Mouse (Mus musculus): ENCODE measurements around the gene Rtf1.
"Not testable (repeated sequence)": the region's sequence is repeated elsewhere in the genome, so short reads cannot be mapped to it uniquely, and the experiment has no call there.

Rtf1 gene

DNA sequence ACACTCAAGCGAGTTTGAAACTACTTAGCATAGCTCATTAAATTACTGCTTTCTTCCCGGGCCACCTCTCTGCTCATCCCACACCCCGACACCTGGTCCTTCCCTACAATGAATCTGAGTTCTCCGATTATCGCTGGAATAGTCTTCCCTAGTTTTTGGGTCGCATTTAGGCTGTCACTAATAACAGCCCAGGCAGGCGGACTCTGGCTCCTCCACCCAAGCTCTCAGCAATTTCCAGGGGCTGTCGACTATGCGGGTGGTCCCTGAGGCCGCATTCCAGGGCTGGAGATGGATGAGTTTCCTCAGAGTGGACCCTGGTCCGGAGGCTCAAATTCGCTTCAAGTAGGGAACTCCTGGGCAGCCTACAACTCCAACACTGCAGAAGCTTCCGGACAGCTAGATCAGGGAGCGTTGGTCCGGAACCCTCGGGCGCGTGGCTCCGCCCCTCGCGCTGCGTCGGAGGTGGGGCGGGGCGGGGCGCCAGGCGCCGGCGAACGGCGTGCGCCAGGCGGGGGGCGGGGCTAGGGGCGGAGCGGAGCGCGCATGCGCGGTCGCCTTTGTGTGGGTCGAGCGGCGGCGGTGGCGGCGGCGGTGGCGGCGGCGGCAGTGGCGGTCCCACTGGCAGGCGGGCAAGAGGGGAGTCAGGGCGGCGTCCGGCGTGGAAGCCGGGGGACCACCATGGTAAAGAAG, at the start of gene Rtf1:
Gene Rtf1, plus strand, starts transcription at position 544 of the 690 bp plus-strand sequence.
- peak; percentile 95 for ATAC-seq (ENCODE audit: low TSS enrichment)

DNA sequence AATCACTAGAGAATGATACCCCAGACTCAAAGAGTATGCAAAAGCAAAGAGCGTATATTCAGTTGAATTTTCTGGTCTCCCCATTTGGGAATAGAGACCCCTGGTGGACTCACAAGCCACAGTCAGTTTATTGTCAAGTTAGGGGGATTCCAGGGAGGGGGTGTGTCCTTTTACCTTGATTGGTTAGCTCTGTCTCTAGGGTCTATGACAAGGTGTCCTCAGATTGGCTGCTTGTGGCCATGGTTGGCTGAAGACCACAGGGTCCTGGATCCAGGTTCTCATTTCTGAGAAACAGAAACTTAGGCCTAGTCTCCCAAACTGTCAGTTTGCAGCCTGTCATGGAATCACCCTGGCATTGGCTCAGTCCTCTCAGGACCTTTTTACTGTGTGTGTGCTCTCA, 38.1 kb upstream of the Rtf1 start:
- no peak for ATAC-seq (ENCODE audit: low TSS enrichment)

DNA sequence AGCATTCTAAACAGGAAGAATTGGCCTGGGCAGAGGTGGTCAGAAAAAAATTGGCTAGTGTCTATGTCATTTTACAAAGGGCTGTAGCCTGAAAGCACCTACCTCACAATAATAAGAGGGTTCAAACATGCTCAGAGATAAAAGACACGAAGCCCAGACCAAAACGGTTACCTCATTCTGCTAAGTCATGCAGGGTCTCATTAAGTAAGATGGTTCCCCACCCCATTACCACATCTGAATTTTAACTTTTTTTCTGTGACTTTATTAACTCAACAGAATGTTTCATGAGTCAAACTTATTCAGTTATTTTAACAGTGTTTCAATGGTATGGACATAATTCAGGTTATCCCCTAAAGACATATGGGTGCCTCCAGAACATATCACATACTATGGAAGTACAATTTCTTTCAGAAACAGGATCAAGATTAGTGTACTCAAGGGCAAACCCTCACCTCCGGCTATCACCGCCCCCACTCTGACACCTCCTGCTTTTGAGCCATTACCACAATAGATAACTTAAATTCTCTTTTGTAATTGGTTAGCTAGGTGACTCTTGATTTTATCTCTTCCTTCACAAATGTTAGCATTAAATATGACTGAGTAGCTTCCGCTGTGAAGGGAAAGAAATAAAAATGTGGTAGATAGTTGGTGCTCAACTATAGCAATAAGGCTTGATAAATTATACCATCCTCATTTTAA, 33.5 kb upstream of the Rtf1 start:
- ATAC-seq (ENCODE audit: low TSS enrichment): no peak

DNA sequence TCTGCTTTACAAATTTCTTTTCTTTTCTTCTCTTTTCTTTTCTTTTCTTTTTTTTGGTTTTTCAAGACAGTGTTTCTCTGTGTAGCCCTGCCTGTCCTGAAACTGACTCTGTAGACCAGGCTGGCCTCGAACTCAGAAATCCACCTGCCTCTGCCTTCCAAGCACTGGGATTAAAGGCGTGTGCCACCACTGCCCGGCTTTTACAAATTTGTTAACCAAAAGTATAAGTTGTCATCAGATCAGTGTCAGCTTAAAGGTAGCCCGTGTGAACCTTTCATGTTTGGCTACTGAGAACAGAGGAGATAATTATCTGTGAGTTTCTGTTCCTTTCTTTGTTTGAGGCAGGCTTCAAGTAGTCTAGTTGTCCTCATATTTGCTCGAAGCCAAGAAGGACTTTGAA, 30.6 kb upstream of the Rtf1 start:
- ATAC-seq (ENCODE audit: low TSS enrichment): no peak

DNA sequence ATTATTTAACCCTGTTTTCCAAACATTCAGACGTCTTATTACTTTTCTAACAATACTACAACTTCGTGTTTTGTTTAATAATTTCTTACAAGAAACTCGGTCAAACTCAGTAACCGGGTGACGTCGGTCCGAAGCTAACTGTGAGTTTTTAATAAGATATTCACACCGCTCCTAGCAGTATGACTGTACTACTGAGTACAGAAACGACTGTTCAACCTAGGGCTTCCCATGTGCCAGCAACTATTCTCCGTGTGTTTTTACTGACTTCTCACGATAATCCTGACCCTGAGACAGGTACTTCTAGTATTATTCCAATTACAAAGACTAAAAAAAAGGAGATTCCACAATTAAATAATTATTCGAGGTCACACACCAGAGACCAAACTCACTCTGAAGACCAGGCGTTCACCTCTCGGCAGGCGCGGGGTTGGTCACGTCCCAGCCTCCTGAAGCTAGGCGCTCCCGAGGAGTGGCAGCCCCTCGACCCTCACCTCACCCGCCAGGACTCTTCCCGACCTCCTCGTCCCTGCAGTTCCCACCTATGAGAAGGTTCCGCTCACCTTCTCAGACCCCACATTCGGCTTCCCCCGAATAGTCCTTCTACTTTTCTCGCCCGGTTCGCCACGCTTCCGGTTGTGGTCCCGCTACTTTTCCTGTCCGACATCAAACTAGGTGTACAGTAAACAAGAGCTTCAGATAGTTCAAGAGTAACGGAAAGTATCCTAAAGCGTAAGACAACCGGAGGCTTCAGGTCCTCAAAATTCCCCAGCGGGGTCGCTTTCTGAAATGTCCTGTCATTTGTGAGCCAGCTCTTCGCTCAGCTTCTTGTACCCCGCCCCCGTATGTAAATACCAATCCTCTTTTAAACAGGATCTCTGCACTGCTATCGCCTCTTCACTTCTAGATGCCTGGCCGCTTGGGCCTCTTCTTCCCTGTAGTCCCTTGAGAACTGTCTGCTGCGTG, 12.4 kb upstream of the Rtf1 start, which contains the start of gene Ndufaf1:
Gene Ndufaf1, minus strand, starts transcription at position 608 of the 963 bp plus-strand sequence.
- ATAC-seq (ENCODE audit: low TSS enrichment): peak; percentile 99

DNA sequence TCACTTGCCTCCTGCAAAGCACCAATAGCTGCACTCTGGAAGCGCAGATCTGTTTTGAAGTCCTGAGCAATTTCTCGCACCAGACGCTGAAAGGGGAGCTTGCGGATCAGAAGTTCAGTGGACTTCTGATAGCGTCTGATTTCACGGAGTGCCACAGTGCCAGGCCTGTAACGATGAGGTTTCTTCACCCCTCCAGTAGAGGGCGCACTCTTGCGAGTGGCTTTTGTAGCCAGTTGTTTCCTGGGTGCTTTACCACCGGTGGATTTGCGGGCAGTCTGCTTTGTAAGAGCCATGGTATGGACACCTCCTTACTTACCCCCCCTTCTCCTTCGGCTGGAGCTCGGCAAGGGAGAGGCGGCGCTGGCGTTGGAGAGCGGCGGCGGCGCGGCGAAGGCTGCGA, 9.1 kb upstream of the Rtf1 start:
- not testable (repeated sequence) for ATAC-seq (ENCODE audit: low TSS enrichment)

DNA sequence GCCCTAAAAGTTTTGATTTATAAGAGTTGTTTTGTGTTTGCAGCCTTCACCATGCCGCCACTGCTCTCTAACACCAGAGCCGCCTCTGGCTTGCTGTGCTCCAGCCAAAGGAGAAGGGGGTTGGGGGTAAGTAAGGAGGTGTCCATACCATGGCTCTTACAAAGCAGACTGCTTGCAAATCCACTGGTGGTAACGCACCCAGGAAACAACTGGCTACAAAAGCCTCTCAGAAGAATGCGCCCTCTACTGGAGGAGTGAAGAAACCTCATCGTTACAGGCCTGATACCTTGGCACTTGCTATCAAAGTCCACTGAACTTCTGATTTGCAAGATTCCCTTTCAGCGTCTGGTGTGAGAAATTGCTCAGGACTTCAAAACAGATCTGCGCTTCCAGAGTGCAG, 5.9 kb upstream of the Rtf1 start:
- no peak for ATAC-seq (ENCODE audit: low TSS enrichment)

DNA sequence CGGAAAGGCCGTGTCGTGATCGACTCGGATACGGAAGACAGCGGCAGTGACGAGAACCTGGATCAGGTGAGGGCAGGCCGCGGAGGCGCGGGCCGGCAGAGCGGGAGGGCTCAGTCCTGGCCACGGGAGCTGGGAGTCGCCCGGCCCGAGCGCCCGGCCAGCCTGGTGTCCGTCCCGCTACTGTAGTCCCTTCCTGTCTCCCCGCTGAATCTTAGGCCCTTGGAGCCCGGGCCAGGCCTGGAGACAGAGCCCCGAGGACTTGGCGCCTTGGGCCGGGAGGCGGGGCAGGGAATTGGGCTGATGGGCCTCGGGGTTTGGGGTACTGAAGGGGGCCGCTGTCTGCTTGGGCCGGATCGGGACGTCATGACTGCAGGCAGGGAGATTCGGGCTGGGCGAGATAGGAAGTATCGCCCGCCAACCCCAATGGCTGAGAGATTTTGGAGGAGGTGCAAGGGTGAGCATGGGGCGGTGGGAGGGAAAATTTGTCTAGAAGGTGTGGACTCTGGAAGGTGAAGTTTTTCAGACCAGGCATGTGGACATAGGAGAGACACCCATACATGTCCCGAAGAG, 432 bp downstream of the Rtf1 start:
- ATAC-seq (ENCODE audit: low TSS enrichment): peak; percentile 58

DNA sequence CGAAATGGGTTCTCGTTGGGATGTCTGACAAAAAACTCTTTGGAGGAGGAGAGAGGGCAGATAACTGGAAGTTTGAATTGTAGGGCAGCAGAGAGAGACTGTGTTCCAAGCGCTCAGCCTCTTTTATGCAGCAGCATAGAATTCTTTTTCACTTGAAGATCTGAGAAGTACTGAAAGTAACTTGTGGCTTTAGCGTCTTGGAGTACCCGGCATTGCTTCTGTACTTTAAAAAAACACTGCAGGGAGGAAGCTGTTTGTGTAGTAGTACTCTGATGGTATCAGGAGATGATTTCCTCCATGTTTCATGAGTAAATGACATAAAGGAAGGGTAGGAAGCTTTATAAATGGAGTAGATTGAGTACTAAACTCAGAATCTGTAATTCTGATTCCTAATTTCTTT, 963 bp downstream of the Rtf1 start:
- ATAC-seq (ENCODE audit: low TSS enrichment): no peak

DNA sequence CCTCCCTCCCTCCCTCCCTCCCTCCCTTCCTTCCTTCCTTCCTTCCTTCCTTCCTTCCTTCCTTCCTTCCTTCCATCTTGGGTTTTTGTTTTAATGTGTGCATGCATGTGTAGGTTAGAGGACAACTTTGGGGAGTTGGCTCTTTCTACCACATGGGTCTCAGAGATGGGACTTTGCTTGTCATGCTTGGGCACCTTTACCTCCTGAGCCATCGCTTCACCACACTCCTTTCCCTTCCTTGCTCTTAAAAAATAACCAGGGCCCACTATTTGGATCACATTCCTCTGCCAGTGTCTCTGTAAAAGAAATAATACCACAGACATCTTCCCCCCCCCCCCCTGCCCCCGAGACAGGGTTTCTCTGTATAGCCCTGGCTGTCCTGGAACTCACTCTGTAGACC, 8.8 kb downstream of the Rtf1 start:
- ATAC-seq (ENCODE audit: low TSS enrichment): no peak

DNA sequence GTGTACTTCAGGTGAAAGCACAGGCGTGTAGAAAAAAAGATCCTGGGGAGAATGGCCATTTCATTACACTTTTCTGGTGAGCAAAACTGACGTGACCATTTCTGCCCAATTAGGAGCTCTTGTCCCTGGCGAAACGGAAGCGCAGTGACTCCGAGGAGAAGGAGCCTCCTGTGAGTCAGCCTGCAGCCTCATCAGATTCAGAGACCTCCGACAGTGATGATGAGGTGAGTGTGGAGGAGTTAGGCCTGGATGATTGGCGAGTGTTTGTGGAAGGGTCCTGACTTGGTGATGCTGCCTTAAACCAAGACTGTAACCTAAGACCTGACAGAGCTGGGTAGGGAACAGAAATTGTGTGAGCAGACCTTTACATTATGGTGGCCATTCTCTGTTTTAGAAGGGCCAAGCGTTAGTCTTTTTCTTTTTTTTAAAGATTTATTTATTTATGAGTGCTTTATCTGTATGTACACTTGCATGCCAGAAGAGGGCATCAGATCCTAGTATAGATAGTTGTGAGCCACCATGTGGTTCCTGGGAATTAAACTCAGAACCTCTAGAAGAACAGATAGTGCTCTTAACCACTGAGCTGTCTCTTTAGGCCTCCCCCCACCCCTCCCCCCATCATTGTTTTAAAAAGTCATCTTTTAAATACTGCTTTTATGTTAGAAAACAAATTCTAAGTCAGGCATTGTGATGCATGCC, 17.3 kb downstream of the Rtf1 start:
- no peak for ATAC-seq (ENCODE audit: low TSS enrichment)

DNA sequence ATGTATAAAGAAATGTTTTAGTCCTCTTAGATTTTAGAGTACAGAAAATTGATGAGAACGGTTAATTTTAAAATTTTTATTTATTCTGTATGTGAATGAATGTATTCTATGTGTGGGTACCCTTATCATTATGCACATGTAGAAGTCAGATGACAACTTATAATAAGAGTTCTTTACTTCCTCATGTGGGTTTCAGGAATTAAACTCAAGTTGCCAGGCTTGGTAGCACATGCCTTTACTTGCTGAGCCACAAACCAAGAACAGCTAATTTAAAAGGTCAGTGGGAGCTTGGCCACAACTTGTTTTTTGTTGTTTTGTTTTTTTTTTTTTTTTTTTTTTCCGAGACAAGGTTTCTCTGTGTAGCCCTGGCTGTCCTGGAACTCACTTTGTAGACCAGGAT, 20.0 kb downstream of the Rtf1 start:
- ATAC-seq (ENCODE audit: low TSS enrichment): no peak

DNA sequence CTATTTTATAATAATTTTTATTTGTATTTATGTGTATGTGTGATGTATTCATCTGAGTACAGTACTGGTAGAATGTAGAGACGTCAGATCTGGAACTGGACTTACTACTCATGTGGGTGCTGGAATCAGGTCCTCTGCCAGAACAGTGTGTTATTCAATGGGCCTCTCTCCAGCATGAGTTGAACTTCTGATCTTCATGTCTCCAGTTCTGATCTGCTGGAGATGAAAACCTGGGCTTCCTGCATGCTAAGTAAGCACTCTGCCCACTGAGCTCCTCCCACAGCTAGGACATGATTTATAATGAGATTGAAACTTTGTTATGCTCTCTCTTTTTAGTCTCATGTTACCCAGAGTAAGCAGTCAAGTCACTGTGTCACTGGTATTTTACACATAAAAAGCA, 21.2 kb downstream of the Rtf1 start:
- ATAC-seq (ENCODE audit: low TSS enrichment): no peak; the same call in 1 of the 2 replicates

DNA sequence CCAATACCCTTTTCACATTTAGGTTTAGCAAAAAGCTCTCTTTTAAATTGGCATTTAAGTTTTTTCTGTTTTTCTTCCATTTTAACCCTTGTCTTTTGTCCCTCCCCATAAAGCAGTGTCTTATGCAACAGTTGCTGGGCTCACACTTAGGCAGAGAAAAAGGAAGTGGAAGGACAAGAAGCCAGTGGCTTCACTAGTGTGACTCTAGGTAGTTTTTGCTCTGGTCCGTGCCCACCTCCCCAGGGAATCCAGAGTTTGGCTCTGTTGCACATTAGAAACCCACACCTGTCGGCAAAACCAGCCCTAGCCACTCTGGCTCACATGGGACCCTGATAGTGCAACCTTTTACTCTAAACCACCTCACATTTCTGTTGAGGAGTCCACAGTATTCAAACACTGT, 23.6 kb downstream of the Rtf1 start:
- ATAC-seq (ENCODE audit: low TSS enrichment): no peak

DNA sequence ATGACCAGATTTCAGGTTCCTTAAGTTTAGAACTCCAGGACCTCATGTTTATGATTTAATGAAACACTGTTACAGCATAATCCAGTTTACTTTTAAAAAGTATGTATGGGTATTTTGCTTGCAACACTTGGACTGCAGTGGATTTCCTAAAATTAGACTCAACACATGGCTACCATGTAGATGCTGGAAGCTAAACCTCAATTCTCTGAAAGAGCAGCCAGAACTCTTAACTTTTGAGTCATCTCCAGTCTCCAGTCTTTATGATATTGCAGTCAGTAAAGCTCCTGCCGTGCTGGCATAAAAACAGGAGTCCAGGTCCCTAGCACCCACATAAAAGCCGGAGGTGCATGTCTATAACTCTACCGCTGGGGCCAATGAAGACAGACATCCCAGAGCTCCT, 25.1 kb downstream of the Rtf1 start:
- peak; percentile 68 for ATAC-seq (ENCODE audit: low TSS enrichment)

DNA sequence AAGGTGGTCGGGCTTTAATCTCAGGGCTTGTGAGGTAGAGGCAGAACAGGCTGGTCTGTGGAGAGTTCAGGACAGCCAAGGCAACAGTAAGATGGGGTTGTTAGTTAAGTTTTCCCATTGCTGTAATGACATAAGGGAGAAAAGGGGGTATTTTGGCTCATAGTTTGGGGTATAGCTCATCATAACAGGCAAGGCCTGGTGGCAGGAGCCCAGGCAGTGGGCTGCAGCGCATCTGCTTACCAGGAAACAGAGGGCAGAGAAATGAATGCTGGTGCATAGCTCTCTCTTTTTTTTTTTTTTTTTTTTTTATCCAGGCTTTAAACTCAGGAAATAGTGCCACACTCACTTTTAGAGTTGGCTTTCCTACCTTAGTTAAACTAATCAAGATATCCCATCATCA, 28.3 kb downstream of the Rtf1 start:
- no peak for ATAC-seq (ENCODE audit: low TSS enrichment)

DNA sequence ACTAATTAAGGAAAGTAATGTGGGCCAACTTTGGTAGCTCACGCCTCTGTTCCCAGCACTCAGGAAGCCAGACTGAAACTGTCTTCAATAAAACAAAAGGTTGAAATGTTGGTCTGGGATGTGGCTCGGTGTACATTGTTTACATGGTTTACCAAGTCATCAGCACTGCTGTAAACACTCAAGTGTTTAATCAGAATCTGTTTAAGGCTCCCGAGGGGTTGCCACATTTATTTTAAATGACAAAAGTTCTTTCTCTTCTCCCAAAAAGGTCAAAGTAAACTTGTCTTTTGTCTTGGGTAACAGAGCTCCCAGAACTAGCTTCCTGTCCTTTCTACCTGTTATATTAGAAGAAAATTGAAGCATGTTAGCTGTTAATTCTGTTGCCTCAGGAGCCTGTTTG, 32.8 kb downstream of the Rtf1 start:
- ATAC-seq (ENCODE audit: low TSS enrichment): no peak

DNA sequence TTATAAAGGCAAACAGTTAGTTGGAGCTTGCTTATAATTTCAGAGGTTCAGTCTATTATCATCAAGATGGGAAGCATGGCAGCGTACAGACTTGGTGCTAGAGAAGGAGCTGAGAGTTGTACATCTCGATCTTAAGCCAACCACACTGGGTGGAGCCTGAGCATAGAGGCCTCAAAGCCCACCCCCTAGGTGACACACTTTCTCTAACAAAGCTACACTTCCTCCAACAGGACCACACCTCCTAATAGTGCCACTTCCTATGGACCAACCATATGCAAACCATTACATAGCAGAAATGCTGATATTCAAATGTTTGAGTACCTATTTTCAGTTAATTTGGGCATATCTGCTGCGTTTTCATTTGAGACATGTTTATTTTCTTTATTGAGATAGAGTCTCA, 35.1 kb downstream of the Rtf1 start:
- no peak for ATAC-seq (ENCODE audit: low TSS enrichment)

DNA sequence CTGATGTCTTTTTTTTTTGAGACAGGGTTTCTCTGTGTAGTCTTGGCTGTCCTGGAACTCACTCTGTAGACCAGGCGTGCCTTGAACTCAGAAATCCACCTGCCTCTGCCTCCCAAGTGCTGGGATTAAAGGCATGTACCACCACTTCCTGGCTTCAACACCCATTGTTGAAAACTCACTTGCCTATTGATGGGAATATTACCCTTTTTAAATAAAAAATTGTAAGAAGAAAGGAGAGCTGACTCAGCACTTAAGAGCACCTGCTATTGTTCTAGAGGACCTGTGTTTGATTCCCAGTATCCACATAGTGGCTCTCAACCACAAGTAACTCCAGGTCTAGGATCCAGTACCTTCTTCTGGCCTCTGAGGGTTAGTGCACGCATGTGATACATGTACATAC, 41.0 kb downstream of the Rtf1 start:
- not testable (repeated sequence) for ATAC-seq (ENCODE audit: low TSS enrichment)

DNA sequence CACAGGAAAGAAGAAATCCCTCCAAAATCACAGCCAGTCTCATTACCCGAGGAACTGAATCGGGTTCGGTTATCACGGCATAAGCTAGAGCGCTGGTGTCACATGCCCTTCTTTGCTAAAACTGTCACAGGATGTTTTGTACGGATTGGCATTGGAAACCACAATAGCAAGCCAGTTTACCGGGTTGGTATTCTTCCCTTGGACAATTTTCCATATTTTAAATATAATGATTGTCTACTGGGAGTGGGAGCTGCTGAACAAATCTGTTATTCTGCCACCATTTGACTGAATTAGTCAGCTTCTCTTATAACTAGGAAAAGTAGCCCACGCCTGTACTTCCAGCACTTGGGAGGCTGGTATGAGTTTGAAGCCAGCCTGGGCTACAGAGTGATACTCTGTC, 46.2 kb downstream of the Rtf1 start:
- ATAC-seq (ENCODE audit: low TSS enrichment): peak; percentile 34; the same call in 1 of the 2 replicates

DNA sequence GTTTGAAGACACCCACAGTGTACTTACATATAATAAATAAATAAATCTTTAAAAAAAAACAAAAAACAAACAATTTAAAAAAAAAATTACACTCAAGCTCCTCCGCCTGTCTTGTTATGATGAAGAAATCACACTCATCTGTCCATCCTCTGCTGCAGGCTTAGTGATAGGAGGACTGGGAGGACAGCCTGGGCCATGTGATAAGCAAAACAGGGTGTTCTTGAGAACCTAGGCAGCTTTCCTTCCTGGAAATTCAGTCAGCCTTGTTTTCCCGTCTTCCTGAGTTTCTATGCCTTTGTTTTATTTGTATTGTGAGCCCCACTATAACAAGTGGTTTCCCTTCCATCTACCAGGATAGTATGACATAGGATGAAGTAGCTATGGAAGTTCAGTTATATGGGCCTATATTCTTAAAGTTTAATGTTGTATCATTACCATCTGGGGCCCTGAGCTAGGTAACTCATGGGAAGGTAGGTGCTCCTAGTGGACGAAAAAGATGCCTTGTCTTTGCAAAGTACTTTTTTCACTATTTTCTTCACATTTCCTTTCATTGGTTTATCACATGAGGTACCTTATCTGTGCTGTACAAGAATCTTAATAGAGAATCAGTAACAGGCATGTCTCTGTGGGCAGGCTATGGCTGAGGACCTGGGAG, 53.0 kb downstream of the Rtf1 start:
- ATAC-seq (ENCODE audit: low TSS enrichment): no peak

Measured in frontal cortex, adult (tissue).